Mouse (Mus musculus): ENCODE data around the gene Armc12.

DNA sequence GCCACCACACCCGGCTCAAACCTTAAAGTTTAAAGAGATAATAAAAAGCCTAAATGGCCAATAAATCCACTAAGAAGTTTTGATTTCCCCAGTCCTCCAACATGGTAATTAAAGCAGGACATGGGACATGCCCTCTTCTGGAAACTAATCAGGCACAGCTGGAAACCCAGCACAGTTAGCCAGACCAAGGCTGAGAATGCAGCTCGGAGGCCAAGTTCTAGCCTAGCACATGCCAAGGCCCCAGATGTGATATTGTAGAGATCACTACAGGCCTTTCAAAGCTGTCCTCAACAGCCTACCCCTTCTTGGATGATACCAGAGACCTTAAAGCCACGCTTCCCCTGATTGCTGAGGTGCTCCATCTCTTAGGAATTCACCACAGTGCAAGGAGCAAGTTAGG is 55.9 kb downstream of the Armc12 start:
- no peak for TF ChIP-seq CTCF (conservative IDR thresholded peaks at IDR 0.05; ENCODE audit: low read length)
- no peak for TF ChIP-seq NANOG (IDR thresholded peaks at IDR 0.05; ENCODE audit: borderline replicate concordance, low read length)

Measured in E14TG2a.4 (cell line).